Mouse (Mus musculus) C2C12 (cell line): ENCODE measurements around the gene Atg2a. TPM values are rescaled to one million over a fixed set of nuclear protein-coding genes. Genes with fewer than 3 reads are reported as not detected.

Experiments
- H3K27me3 ChIP-seq: one replicate; pipeline ENCODE4 v1.6.1; 2011; ENCODE audit not compliant: control insufficient read depth, insufficient read depth, insufficient read length
- H3K36me3 ChIP-seq: one replicate; pipeline ENCODE4 v1.6.1; 2011; ENCODE audit not compliant: control insufficient read depth, insufficient read depth
- H3K4me3 ChIP-seq: one replicate; pipeline ENCODE4 v1.5.1; 2011; ENCODE audit warnings: mild to moderate bottlenecking, control low read depth; ENCODE audit not compliant: poor library complexity, insufficient read depth, severe bottlenecking
- H3K79me2 ChIP-seq: one replicate; pipeline ENCODE4 v1.6.1; 2011; ENCODE audit not compliant: control insufficient read depth, insufficient read depth
- H3K79me3 ChIP-seq: one replicate; pipeline ENCODE4 v1.6.1; 2011; ENCODE audit warnings: low read depth, control low read depth
- H3ac ChIP-seq: one replicate; pipeline ENCODE3; 2011; ENCODE audit warnings: low read depth; ENCODE audit not compliant: control insufficient read depth, insufficient read length
- CEBPB ChIP-seq: IDR thresholded peaks from one replicate; pipeline ENCODE4 v1.6.1; 2011; ENCODE audit warnings: low read depth, mild to moderate bottlenecking, control low read depth, moderate library complexity
- CTCF ChIP-seq: IDR thresholded peaks from one replicate; pipeline ENCODE4 v1.5.1; 2011; ENCODE audit not compliant: control insufficient read depth, insufficient read depth, insufficient read length
- FOSL1 ChIP-seq: IDR thresholded peaks from one replicate; pipeline ENCODE4 v1.8.0; 2011; ENCODE audit warnings: mild to moderate bottlenecking, low read length; ENCODE audit not compliant: poor library complexity, insufficient read depth, severe bottlenecking
- MAX ChIP-seq: IDR thresholded peaks from one replicate; pipeline ENCODE4 v1.6.1; 2011; ENCODE audit warnings: mild to moderate bottlenecking, control low read depth
- MYOD1 ChIP-seq: IDR thresholded peaks from one replicate; pipeline ENCODE4 v1.6.1; 2011; ENCODE audit warnings: low read depth; ENCODE audit not compliant: control insufficient read depth, insufficient read length
- MYOG ChIP-seq: IDR thresholded peaks from one replicate; pipeline ENCODE4 v1.6.1; 2011; ENCODE audit not compliant: control insufficient read depth, insufficient read length; ENCODE audit errors: extremely low read depth
- USF1 ChIP-seq: IDR thresholded peaks from one replicate; pipeline ENCODE4 v1.6.1; 2011; ENCODE audit warnings: low read depth, mild to moderate bottlenecking, control low read depth, moderate library complexity
- polyA plus RNA-seq: library from polyadenylated mRNA; unstranded; fragments of >200 nt; fragmentation: generic; extraction: Trizol; gene quantifications from one replicate; pipeline ENCODE4 v1.2.1, GENCODE M21; 2012; ENCODE audit warnings: missing spikeins

Gene Atg2a
- polyA plus RNA-seq, 1 experiment: 10.3 TPM

- H3K4me3 ChIP-seq: peak overlapping the region; percentile 79
- peaks cover 3% of the 10 kb centered on the region for H3K79me3 ChIP-seq
- H3ac ChIP-seq: peak overlapping the region; percentile 43
- no peaks in the 10 kb centered on the region for H3K27me3 ChIP-seq
- peaks cover 7% of the 10 kb centered on the region for H3K36me3 ChIP-seq
- TF ChIP-seq MAX: peak; percentile 87
- no peak for TF ChIP-seq MYOD1
- no peak for TF ChIP-seq USF1
- no peak for TF ChIP-seq MYOG
- TF ChIP-seq CTCF: no peak
- no peak for TF ChIP-seq CEBPB
- TF ChIP-seq FOSL1: no peak
- peaks cover 16% of the 10 kb centered on the region for H3K79me2 ChIP-seq
Observed at GRCm38 (mm10) chr19:6242281-6242680, 813 bp downstream of the Atg2a start.

GRCm38 (mm10) chr19:6243226-6243625 is 1.8 kb downstream of the Atg2a start:
- Histone ChIP-seq H3K36me3 (peaks cover 13% of the 10 kb centered on the region), H3K79me3 (peaks cover 3% of the 10 kb centered on the region), H3K79me2 (peaks cover 16% of the 10 kb centered on the region), H3K4me3 (no peak overlapping the region), H3K27me3 (no peaks in the 10 kb centered on the region), H3ac (no peak overlapping the region)
- TF ChIP-seq MYOG (no peak), CEBPB (no peak), CTCF (no peak), USF1 (no peak), FOSL1 (no peak)

GRCm38 (mm10) chr19:6245806-6246205 is 4.3 kb downstream of the Atg2a start:
- no peak for TF ChIP-seq FOSL1
- TF ChIP-seq CEBPB: no peak
- no peak for TF ChIP-seq MYOG
- TF ChIP-seq MAX: no peak
- TF ChIP-seq MYOD1: no peak
- no peak for TF ChIP-seq USF1
- TF ChIP-seq CTCF: no peak
- H3K27me3 ChIP-seq: no peaks in the 10 kb centered on the region
- peaks cover 16% of the 10 kb centered on the region for H3K79me2 ChIP-seq
- H3K4me3 ChIP-seq: no peak overlapping the region
- no peak overlapping the region for H3ac ChIP-seq
- H3K36me3 ChIP-seq: peaks cover 19% of the 10 kb centered on the region
- peaks cover 3% of the 10 kb centered on the region for H3K79me3 ChIP-seq

- Histone ChIP-seq H3K36me3 (peaks cover 24% of the 10 kb centered on the region), H3K27me3 (no peaks in the 10 kb centered on the region), H3K4me3 (no peak overlapping the region), H3K79me3 (peaks cover 1% of the 10 kb centered on the region), H3K79me2 (peaks cover 4% of the 10 kb centered on the region), H3ac (no peak overlapping the region)
- TF ChIP-seq MAX: no peak
- TF ChIP-seq MYOD1: no peak
- TF ChIP-seq USF1: no peak
- TF ChIP-seq FOSL1: no peak
- TF ChIP-seq MYOG: no peak
- TF ChIP-seq CEBPB: no peak
- no peak for TF ChIP-seq CTCF
Observed at GRCm38 (mm10) chr19:6247526-6248300, 6.2 kb downstream of the Atg2a start.

- Histone ChIP-seq H3K79me2 (no peaks in the 10 kb centered on the region), H3K4me3 (no peak overlapping the region), H3ac (no peak overlapping the region), H3K79me3 (no peaks in the 10 kb centered on the region), H3K27me3 (no peaks in the 10 kb centered on the region), H3K36me3 (peaks cover 18% of the 10 kb centered on the region)
- TF ChIP-seq MYOG (no peak), FOSL1 (no peak), CTCF (no peak), MAX (no peak), MYOD1 (no peak), USF1 (no peak), CEBPB (no peak)
Observed at GRCm38 (mm10) chr19:6253021-6253420, 11.6 kb downstream of the Atg2a start.

GRCm38 (mm10) chr19:6260428-6260827 is 19.0 kb downstream of the Atg2a start:
- Histone ChIP-seq H3ac (no peak overlapping the region), H3K79me2 (no peaks in the 10 kb centered on the region), H3K79me3 (no peaks in the 10 kb centered on the region), H3K27me3 (no peaks in the 10 kb centered on the region), H3K4me3 (no peak overlapping the region), H3K36me3 (peaks cover 21% of the 10 kb centered on the region)
- no peak for TF ChIP-seq MAX
